Comparison of ENCODE assay signal across 9 mouse cellular contexts in the genomic region with DNA sequence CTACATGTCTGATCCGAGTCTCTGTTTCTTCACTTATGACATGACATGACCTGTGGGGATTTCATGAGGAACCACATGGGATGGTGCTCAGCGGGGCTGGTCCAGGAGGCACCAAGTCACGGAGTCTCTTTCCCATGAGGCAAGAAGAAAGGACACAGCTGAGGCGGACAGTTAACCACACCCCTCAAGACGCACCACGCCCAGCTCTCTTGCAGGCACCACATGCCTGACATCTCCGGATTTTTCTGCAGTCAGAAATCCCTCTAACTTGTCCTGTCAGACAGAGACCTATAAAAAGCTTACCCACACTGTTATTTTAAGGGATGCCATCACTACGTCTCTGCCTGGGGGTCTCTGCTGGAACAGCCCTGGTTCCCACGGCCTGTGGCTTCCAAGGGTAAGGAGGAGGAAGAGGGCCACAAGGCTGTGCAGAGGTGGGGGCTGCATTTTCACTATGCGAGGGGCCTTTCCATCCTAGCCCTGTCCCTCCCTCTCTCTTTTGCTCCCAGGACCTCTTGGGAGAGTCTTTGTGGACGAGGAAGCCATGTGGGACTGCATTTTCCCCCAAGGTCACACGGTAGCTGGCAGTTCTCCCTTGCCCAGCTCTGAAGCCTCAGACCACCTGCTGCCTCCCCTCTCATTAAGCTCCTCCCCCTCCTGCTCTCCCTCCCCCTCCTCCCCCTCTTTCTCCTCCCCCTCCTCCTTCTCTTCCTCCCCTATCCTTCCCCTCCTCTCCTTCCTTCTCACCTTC.
DNase-seq lines count a peak whose midpoint lies in the region; ATAC-seq and TF ChIP-seq lines count a peak whose summit lies in the region.
"Had no signal": no experiment of that assay in that cellular context is flagged by ENCODE, and none has a peak within 500 bp of the region (broad histone marks: within the 10 kb centered on the region; RNA-seq: fewer than 3 reads in every experiment).

No protein-coding gene starts in this region.

- no peaks in the 10 kb centered on the region for H3K9me3 ChIP-seq in embryonic facial prominence, embryonic 11.5 days (replicated peaks; ENCODE audit: control insufficient read depth, low read length)
- no peaks in the 10 kb centered on the region for H3K9me3 ChIP-seq in midbrain, embryonic 15.5 days

- H3K27me3 ChIP-seq in embryonic facial prominence, embryonic 11.5 days (ENCODE audit: control insufficient read depth, insufficient read depth, low read length), result no peaks in the 10 kb centered on the region
- no peaks in the 10 kb centered on the region for H3K27me3 ChIP-seq in midbrain, embryonic 15.5 days (replicated peaks)
- peaks cover 7% of the 10 kb centered on the region; the same call in 1 of the 2 replicates for H3K27me3 ChIP-seq in thymus, adult 2 months (ENCODE audit: control insufficient read depth, insufficient read depth, low read length)

- H3K9ac ChIP-seq in embryonic facial prominence, embryonic 11.5 days (replicated peaks; ENCODE audit: low read length), result peak overlapping the region; percentile 28
- no peak overlapping the region for H3K9ac ChIP-seq in midbrain, embryonic 15.5 days

- peak; percentile 46 to 55 for DNase-seq in kidney, postnatal 4 days
- DNase-seq in kidney, postnatal 14 days, result no peak
- no peak for DNase-seq in embryonic facial prominence, embryonic 11.5 days (ENCODE audit: low spot score)
- DNase-seq in heart, postnatal 4 days, result peak; percentile 36
- DNase-seq in thymus, adult 2 months, result no peak
- no peak for DNase-seq in cerebellum, adult 11-12 months
- DNase-seq in left cerebral cortex, postnatal 4 days, result no peak
- DNase-seq: liver had no signal

- peak overlapping the region; percentile 35 for H3K27ac ChIP-seq in embryonic facial prominence, embryonic 11.5 days (replicated peaks; ENCODE audit: low read depth, low read length)
- H3K27ac ChIP-seq in midbrain, embryonic 15.5 days, result 0 out of 2 replicates have a peak overlapping the region, but pooled peaks have one; percentile 21
- no peak overlapping the region for H3K27ac ChIP-seq in thymus, adult 2 months (ENCODE audit: control insufficient read depth, insufficient read depth, low read length)

- peak overlapping the region; percentile 7; the same call in 1 of the 2 replicates for H3K4me2 ChIP-seq in embryonic facial prominence, embryonic 11.5 days (ENCODE audit: low read depth, low read length)
- no peak overlapping the region for H3K4me2 ChIP-seq in midbrain, embryonic 15.5 days

- no peak for TF ChIP-seq CTCF in thymus, adult 2 months (IDR thresholded peaks at IDR 0.05; ENCODE audit: borderline replicate concordance, control insufficient read depth, extremely low read depth, insufficient read depth, low read length, poor library complexity)

- H3K36me3 ChIP-seq in embryonic facial prominence, embryonic 11.5 days (replicated peaks; ENCODE audit: control insufficient read depth, insufficient read depth, low read depth, low read length), result no peaks in the 10 kb centered on the region
- no peaks in the 10 kb centered on the region for H3K36me3 ChIP-seq in midbrain, embryonic 15.5 days (replicated peaks)
- H3K36me3 ChIP-seq in thymus, adult 2 months (ENCODE audit: control insufficient read depth, insufficient read depth, low read length), result no peaks in the 10 kb centered on the region

- H3K4me3 ChIP-seq in embryonic facial prominence, embryonic 11.5 days (ENCODE audit: low read depth, low read length), result no peak overlapping the region
- H3K4me3 ChIP-seq in midbrain, embryonic 15.5 days, result no peak overlapping the region
- H3K4me3 ChIP-seq in thymus, adult 2 months (ENCODE audit: control insufficient read depth, insufficient read depth, low read length), result no peak overlapping the region

- no peak for ATAC-seq in embryonic facial prominence, embryonic 11.5 days (replicated peaks; ENCODE audit: insufficient number of reproducible peaks, low FRiP score, low TSS enrichment, low read depth)
- ATAC-seq in midbrain, embryonic 15.5 days (replicated peaks), result no peak

- peaks cover 29% of the 10 kb centered on the region for H3K4me1 ChIP-seq in embryonic facial prominence, embryonic 11.5 days (ENCODE audit: control insufficient read depth, insufficient read depth, low read length)
- H3K4me1 ChIP-seq in midbrain, embryonic 15.5 days, result peaks cover 69% of the 10 kb centered on the region
- H3K4me1 ChIP-seq in thymus, adult 2 months (replicated peaks; ENCODE audit: control insufficient read depth, insufficient read depth, low read length), result peaks cover 15% of the 10 kb centered on the region

- intact Hi-C loops in left cerebral cortex, postnatal 4 days (cut with DNase I), result loop anchor here (10.0 kb wide), 1 partner anchor 366 kb away; no protein-coding TSS in a partner anchor

- WGBS in embryonic facial prominence, embryonic 11.5 days, result 10% methylated on average over 12 of the region's 12 CpGs
- 15% methylated on average over 12 of the region's 12 CpGs for WGBS in midbrain, embryonic 15.5 days
- WGBS in thymus, adult 2 months, result 30% methylated on average over 12 of the region's 12 CpGs

- TF ChIP-seq POLR2A in thymus, adult 2 months (IDR thresholded peaks at IDR 0.05; ENCODE audit: control insufficient read depth, extremely low read depth, insufficient read depth, low read length, poor library complexity), result no peak

Comparison
In these comparisons a context has a peak if more than half of its experiments do, and no peak if none do; other contexts are left out.
1. DNase-seq: peak in kidney, postnatal 4 days (2 of 2) and heart, postnatal 4 days (single experiment); none in kidney, postnatal 14 days (single experiment), embryonic facial prominence, embryonic 11.5 days (single experiment), thymus, adult 2 months (single experiment), cerebellum, adult 11-12 months (single experiment) and left cerebral cortex, postnatal 4 days (single experiment).